40 mouse cellular contexts compared by ENCODE assay signal in the genomic region with DNA sequence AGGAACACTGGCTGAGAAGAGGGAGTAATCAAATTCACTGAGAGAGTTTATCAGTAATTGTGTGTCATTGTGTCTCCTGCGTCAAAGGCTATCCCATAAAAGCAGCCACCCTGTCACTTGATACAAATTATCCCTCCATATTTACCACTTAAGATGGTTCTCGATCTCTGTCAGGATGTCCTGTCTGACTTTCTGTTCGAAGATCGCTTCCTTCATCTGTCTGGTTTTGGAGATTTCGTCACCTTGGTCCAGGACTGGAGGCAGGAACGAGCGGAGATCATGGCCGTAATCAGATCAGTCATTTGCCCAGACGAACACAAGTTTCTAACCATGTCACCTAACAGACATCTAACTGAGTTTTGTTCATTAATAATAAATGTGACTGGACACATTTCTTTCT. TPM values are rescaled to one million over a fixed set of nuclear protein-coding genes. Genes with fewer than 3 reads are reported as not detected.
"Had no signal": no experiment of that assay in that cellular context is flagged by ENCODE, and none has a peak within 500 bp of the region (broad histone marks: within the 10 kb centered on the region; RNA-seq: fewer than 3 reads in every experiment).

No protein-coding gene starts in this region.

- H3K4me3 ChIP-seq: limb, embryonic 10.5 days; limb, embryonic 12.5 days; limb, embryonic 13.5 days; limb, embryonic 15.5 days; liver, embryonic 12.5 days; liver, embryonic 13.5 days; liver, embryonic 15.5 days; lung, embryonic 15.5 days; megakaryocyte, embryonic 14.5 days; midbrain, embryonic 10.5 days; midbrain, embryonic 12.5 days; midbrain, embryonic 13.5 days; midbrain, embryonic 15.5 days; myocyte; neural tube, embryonic 12.5 days; neural tube, embryonic 13.5 days had no signal

- H3K4me1 ChIP-seq: limb, embryonic 10.5 days; limb, embryonic 12.5 days; limb, embryonic 13.5 days; limb, embryonic 15.5 days; liver, embryonic 12.5 days; liver, embryonic 13.5 days; liver, embryonic 15.5 days; lung, embryonic 15.5 days; megakaryocyte, embryonic 14.5 days; midbrain, embryonic 10.5 days; midbrain, embryonic 12.5 days; midbrain, embryonic 13.5 days; neural tube, embryonic 12.5 days; neural tube, embryonic 13.5 days had no signal

- DNase-seq: left cerebral cortex, postnatal 4 days; liver; liver, embryonic 13.5 days; liver, postnatal 0 days; lung, adult 18-20 months; lung, adult 2 months; lung, embryonic 14.5 days; lung, postnatal 10 days; lung, postnatal 14 days; lung, postnatal 36 days; lung, postnatal 4 days; midbrain, embryonic 14.5 days had no signal

- ATAC-seq: liver, embryonic 12.5 days; liver, postnatal 0 days; lung, postnatal 0 days; midbrain, embryonic 13.5 days; midbrain, embryonic 15.5 days; midbrain, embryonic 16.5 days had no signal

- H3K9ac ChIP-seq: limb, embryonic 12.5 days; limb, embryonic 13.5 days; limb, embryonic 15.5 days; liver, embryonic 12.5 days; liver, embryonic 13.5 days; liver, embryonic 14.5 days; liver, embryonic 15.5 days; liver, postnatal 0 days; lung, embryonic 14.5 days; lung, embryonic 15.5 days; midbrain, embryonic 12.5 days; midbrain, embryonic 13.5 days; midbrain, embryonic 15.5 days; neural tube, embryonic 12.5 days; neural tube, embryonic 13.5 days had no signal

- H3K36me3 ChIP-seq: limb, embryonic 10.5 days; limb, embryonic 12.5 days; limb, embryonic 13.5 days; limb, embryonic 15.5 days; liver, embryonic 12.5 days; liver, embryonic 13.5 days; liver, embryonic 15.5 days; lung, embryonic 15.5 days; midbrain, embryonic 10.5 days; midbrain, embryonic 12.5 days; midbrain, embryonic 13.5 days; midbrain, embryonic 15.5 days; neural tube, embryonic 12.5 days; neural tube, embryonic 13.5 days had no signal

- H3K27me3 ChIP-seq: limb, embryonic 12.5 days; limb, embryonic 13.5 days; limb, embryonic 15.5 days; liver, embryonic 12.5 days; liver, embryonic 13.5 days; liver, embryonic 15.5 days; lung, embryonic 15.5 days; midbrain, embryonic 12.5 days; midbrain, embryonic 13.5 days; midbrain, embryonic 15.5 days; neural tube, embryonic 12.5 days; neural tube, embryonic 13.5 days had no signal

- H3K4me2 ChIP-seq: limb, embryonic 12.5 days; limb, embryonic 13.5 days; limb, embryonic 15.5 days; liver, embryonic 11.5 days; liver, embryonic 12.5 days; liver, embryonic 13.5 days; liver, embryonic 15.5 days; lung, embryonic 14.5 days; lung, embryonic 15.5 days; midbrain, embryonic 12.5 days; midbrain, embryonic 13.5 days; midbrain, embryonic 15.5 days; neural tube, embryonic 12.5 days; neural tube, embryonic 13.5 days had no signal

- H3K9me3 ChIP-seq: limb, embryonic 10.5 days; limb, embryonic 12.5 days; limb, embryonic 13.5 days; limb, embryonic 15.5 days; liver, embryonic 12.5 days; liver, embryonic 13.5 days; liver, embryonic 15.5 days; lung, embryonic 15.5 days; midbrain, embryonic 10.5 days; midbrain, embryonic 12.5 days; midbrain, embryonic 13.5 days; midbrain, embryonic 15.5 days; neural tube, embryonic 12.5 days; neural tube, embryonic 13.5 days had no signal

- H3K27ac ChIP-seq: limb, embryonic 10.5 days; limb, embryonic 12.5 days; limb, embryonic 13.5 days; limb, embryonic 15.5 days; liver, embryonic 12.5 days; liver, embryonic 13.5 days; liver, embryonic 14.5 days; liver, embryonic 15.5 days; lung, embryonic 15.5 days; macrophage; midbrain, embryonic 10.5 days; midbrain, embryonic 12.5 days; midbrain, embryonic 13.5 days; midbrain, embryonic 15.5 days; neural tube, embryonic 12.5 days; neural tube, embryonic 13.5 days had no signal

RNA-seq across cellular contexts. Expression of gene Cfap221, which starts 43.6 kb away (rescaled TPM):
- total RNA-seq: liver, adult 2 months; megakaryocyte progenitor cell, adult 5-6 weeks; megakaryocyte, adult 5-6 weeks; megakaryocyte-erythroid progenitor cell, adult 5-6 weeks; monocyte, adult 5-6 weeks had no signal
- polyA plus RNA-seq: limb, embryonic 10.5 days; limb, embryonic 11.5 days; limb, embryonic 15.5 days; liver, adult 2 months; liver, embryonic 12.5 days; liver, embryonic 13.5 days; liver, embryonic 14.5 days; liver, embryonic 16.5 days; liver, postnatal 0 days; lung, embryonic 14.5 days; macrophage; myocyte; neural tube, embryonic 11.5 days; neural tube, embryonic 12.5 days had no signal

RNA-seq across cellular contexts. Expression of gene Sctr, which starts 53.2 kb away (rescaled TPM):
- total RNA-seq: liver, adult 2 months; megakaryocyte progenitor cell, adult 5-6 weeks; megakaryocyte, adult 5-6 weeks; megakaryocyte-erythroid progenitor cell, adult 5-6 weeks; monocyte, adult 5-6 weeks had no signal
- polyA plus RNA-seq: limb, embryonic 11.5 days; limb, embryonic 12.5 days; liver, adult 2 months; liver, embryonic 11.5 days; liver, embryonic 12.5 days; liver, embryonic 13.5 days; liver, embryonic 15.5 days; liver, embryonic 16.5 days; macrophage had no signal
